Mouse (Mus musculus): Measurements from ENCODE around the gene Mpped2.

- no peak for TF ChIP-seq CTCF (IDR thresholded peaks at IDR 0.05; ENCODE audit: extremely low read depth, insufficient read depth, low read length)
- no peak for TF ChIP-seq POLR2A (IDR thresholded peaks at IDR 0.05; ENCODE audit: extremely low read depth, insufficient read depth, low read length)
These were observed 85.9 kb downstream of the Mpped2 start for GRCm38 (mm10) chr2:106778861-106779516.

Data from cortical plate, adult 2 months (tissue).